Mouse (Mus musculus) embryonic facial prominence, embryonic 15.5 days (tissue): ENCODE results near the gene Adck1. TPM values are rescaled to one million over a fixed set of nuclear protein-coding genes. Genes with fewer than 3 reads are reported as not detected.

Experiments
- ATAC-seq: fragments of 200-750 bp; cut with Nextera tagmentation; 2 replicates; pipeline ENCODE4 v1.8.0; 2017; ENCODE audit warnings: low read depth, moderate TSS enrichment; ENCODE audit not compliant: insufficient number of reproducible peaks, low FRiP score, low TSS enrichment
- H3K27ac ChIP-seq: fragments of 300-500 bp; sonication (generic); replicated peaks from 2 replicates; pipeline ENCODE4 v1.5.1; 2015; ENCODE audit warnings: mild to moderate bottlenecking, inconsistent platforms
- H3K27me3 ChIP-seq: fragments of 300-500 bp; sonication (generic); 2 replicates; pipeline ENCODE4 v1.6.1; 2015; ENCODE audit warnings: inconsistent platforms
- H3K36me3 ChIP-seq: fragments of 300-500 bp; sonication (generic); 2 replicates; pipeline ENCODE4 v1.6.1; 2015; ENCODE audit warnings: mild to moderate bottlenecking, inconsistent platforms
- H3K4me1 ChIP-seq: fragments of 300-500 bp; sonication (generic); 2 replicates; pipeline ENCODE4 v1.6.1; 2015; ENCODE audit warnings: inconsistent platforms
- H3K4me2 ChIP-seq: fragments of 300-500 bp; sonication (generic); replicated peaks from 2 replicates; pipeline ENCODE4 v1.6.1; 2015; ENCODE audit warnings: mild to moderate bottlenecking, inconsistent platforms
- H3K4me3 ChIP-seq: fragments of 300-500 bp; sonication (generic); replicated peaks from 2 replicates; pipeline ENCODE4 v1.5.1; 2015; ENCODE audit warnings: mild to moderate bottlenecking, inconsistent platforms
- H3K9ac ChIP-seq: fragments of 300-500 bp; sonication (generic); 2 replicates; pipeline ENCODE4 v1.6.1; 2015; ENCODE audit warnings: inconsistent platforms
- H3K9me3 ChIP-seq: fragments of 300-500 bp; sonication (generic); replicated peaks from 2 replicates; pipeline ENCODE4 v1.6.1; 2016; ENCODE audit warnings: inconsistent platforms
- WGBS: fragments of 180-500 bp; shearing (Covaris S2); methylation state at CpG from one replicate; pipeline ENCODE4 v1.1.7; 2015; 5-methylcytosine and 5-hydroxymethylcytosine counted together
- polyA plus RNA-seq: library from polyadenylated mRNA; unstranded; fragments of >200 nt; fragmentation: Nextera tagmentation; extraction: Ambion mirVana; gene quantifications from 2 replicates; pipeline ENCODE4 v1.2.1, GENCODE M21; 2015

The Adck1 gene
- polyA plus RNA-seq, 1 experiment from 2014 or later = 19.1 TPM

DNA sequence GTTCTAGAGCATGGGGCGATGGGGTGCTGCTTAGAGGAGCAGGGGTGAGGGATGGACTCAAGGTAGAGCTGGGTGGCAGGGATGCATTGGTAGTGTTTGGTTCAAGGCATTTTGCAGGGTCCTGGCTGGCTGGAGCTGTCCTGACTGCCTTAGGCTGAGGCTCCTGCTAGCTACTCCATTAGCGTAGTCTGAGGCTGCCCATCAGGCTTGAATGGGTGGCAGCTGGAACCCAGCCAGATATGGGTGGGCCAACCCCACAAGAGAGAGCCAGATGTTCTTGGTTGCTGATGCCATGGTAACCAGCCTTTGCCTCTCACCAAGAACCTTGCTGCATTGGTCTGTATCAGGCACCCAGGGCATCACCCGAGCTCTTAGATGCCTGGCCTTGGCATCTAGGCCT is 66.6 kb downstream of the Adck1 start:
- H3K27me3 ChIP-seq = no peaks in the 10 kb centered on the region
- H3K36me3 ChIP-seq = no peaks in the 10 kb centered on the region
- H3K4me2 ChIP-seq = no peak overlapping the region
- peak; percentile 41 for ATAC-seq
- WGBS = 85% methylated on average over 3 of the region's 3 CpGs
- H3K27ac ChIP-seq = no peak overlapping the region
- no peaks in the 10 kb centered on the region for H3K9me3 ChIP-seq
- no peak overlapping the region for H3K9ac ChIP-seq
- no peak overlapping the region for H3K4me3 ChIP-seq
- H3K4me1 ChIP-seq = no peaks in the 10 kb centered on the region

DNA sequence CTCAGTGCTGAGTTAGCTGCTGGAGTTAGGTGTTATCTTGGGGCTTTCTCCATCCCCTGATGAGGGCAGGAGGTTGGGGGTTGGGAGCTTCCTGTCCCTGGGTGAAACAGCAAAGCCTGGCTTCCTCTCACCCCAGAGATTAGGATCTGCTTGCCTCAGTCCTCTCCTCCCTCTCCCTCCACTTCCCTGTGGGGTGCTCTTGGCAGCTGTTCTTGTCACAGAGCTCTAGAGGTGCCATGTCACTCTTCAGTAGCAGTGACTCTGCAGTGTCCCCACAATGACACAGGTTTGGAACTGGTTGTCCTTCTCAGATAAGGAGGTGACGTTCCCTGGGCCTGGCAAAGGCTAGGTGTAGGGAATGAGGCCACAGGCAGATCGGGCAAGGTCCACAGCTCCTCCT is 68.4 kb downstream of the Adck1 start:
- ATAC-seq = no peak
- H3K27ac ChIP-seq = no peak overlapping the region
- WGBS = 84% methylated on average over 2 of the region's 2 CpGs
- H3K4me1 ChIP-seq = no peaks in the 10 kb centered on the region
- no peak overlapping the region for H3K4me3 ChIP-seq
- no peak overlapping the region for H3K4me2 ChIP-seq
- H3K9me3 ChIP-seq = no peaks in the 10 kb centered on the region
- no peak overlapping the region for H3K9ac ChIP-seq
- no peaks in the 10 kb centered on the region for H3K27me3 ChIP-seq
- H3K36me3 ChIP-seq = no peaks in the 10 kb centered on the region

DNA sequence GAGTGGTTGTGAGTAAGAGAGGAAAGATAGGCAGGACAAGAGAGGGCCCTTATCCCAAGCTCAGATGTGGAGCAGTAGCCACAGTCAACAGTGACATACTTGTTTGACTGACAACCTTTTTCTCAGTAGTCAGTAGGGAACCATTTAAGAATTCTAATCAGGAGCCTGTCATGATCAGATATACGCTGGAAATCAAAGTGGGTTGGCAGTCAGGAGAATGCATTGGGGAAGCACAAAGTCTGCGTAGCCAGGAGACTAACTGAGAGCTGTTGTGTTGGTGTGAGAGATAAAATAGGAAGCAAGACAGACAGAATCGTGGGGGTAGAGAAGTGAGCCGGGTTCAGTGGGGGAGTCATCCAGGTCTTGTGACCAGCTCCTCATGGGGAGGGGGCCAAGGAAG is 71.9 kb downstream of the Adck1 start:
- no peak overlapping the region for H3K4me3 ChIP-seq
- H3K36me3 ChIP-seq = no peaks in the 10 kb centered on the region
- H3K27me3 ChIP-seq = no peaks in the 10 kb centered on the region
- H3K9me3 ChIP-seq = no peaks in the 10 kb centered on the region
- no peaks in the 10 kb centered on the region for H3K4me1 ChIP-seq
- no peak overlapping the region for H3K4me2 ChIP-seq
- no peak for ATAC-seq
- WGBS = 91% methylated on average over 4 of the region's 4 CpGs
- H3K27ac ChIP-seq = no peak overlapping the region
- no peak overlapping the region for H3K9ac ChIP-seq

DNA sequence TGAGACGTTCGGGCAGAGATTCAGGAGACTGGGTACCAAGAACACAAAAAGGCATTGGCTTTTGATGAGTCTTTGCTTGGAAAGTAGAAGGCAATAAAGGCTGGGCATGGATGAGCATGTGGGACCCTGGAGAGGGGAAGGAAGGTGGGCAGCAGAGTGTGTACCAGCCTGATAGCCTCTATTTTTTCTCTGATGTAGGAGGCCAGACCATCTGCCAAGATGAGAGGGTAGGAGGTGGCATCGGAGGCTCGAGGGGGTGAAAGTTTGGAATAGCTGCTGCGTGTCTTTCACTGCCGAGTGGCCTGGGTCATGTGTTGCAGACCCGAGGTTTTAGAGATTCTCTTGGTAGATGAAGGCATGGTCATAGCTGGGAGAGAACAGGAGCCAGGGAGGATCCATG is 72.8 kb downstream of the Adck1 start:
- H3K4me3 ChIP-seq = no peak overlapping the region
- H3K4me2 ChIP-seq = no peak overlapping the region
- H3K4me1 ChIP-seq = no peaks in the 10 kb centered on the region
- H3K9me3 ChIP-seq = no peaks in the 10 kb centered on the region
- no peak overlapping the region for H3K9ac ChIP-seq
- no peak overlapping the region for H3K27ac ChIP-seq
- no peaks in the 10 kb centered on the region for H3K27me3 ChIP-seq
- 92% methylated on average over 7 of the region's 7 CpGs for WGBS
- ATAC-seq = no peak
- H3K36me3 ChIP-seq = no peaks in the 10 kb centered on the region

DNA sequence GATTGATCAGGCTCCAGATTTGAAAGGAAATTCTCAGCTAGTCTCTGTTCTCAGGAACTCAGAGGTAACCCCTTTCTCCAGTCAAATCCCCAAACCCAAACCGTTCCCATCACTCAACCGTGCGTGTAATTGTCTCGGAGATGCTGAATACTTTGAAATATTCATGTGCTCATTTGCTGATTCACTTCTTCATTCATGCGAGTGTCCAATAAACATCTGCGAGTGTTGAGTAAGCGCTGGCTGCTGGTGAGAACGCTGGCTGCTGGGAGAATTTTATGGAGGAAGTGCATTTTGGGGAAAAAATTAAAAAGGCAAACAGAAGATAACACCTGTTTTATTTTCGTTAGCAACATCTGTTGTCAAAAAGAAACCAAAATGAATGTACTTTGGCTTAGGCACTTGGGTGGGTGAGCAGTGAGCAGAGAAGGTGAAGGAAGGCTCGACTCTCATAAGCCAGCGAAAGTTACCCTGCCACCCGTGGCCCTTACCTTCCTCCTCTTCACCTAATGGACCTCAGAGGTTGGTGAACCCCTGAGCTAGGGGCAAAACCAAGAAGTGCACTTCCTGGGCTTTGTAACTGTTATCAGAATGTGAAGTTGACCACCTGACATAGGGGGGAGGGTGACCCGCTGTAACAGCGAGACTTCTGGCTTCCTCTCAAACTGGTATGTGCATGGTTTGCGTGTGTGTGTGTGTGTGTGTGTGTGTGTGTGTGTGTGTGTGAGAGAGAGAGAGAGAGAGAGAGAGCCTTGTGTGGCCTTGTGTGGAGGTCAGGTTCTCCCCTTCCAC is 76.8 kb downstream of the Adck1 start:
- Histone ChIP-seq H3K27ac (no peak overlapping the region), H3K4me1 (0 out of 2 replicates have a peak, but pooled peaks cover 5% of the 10 kb centered on the region), H3K4me3 (no peak overlapping the region), H3K9ac (no peak overlapping the region), H3K27me3 (no peaks in the 10 kb centered on the region), H3K9me3 (no peaks in the 10 kb centered on the region), H3K4me2 (no peak overlapping the region), H3K36me3 (peaks cover 4% of the 10 kb centered on the region; the same call in 1 of the 2 replicates)
- ATAC-seq = no peak
- WGBS = 82% methylated on average over 15 of the region's 15 CpGs

DNA sequence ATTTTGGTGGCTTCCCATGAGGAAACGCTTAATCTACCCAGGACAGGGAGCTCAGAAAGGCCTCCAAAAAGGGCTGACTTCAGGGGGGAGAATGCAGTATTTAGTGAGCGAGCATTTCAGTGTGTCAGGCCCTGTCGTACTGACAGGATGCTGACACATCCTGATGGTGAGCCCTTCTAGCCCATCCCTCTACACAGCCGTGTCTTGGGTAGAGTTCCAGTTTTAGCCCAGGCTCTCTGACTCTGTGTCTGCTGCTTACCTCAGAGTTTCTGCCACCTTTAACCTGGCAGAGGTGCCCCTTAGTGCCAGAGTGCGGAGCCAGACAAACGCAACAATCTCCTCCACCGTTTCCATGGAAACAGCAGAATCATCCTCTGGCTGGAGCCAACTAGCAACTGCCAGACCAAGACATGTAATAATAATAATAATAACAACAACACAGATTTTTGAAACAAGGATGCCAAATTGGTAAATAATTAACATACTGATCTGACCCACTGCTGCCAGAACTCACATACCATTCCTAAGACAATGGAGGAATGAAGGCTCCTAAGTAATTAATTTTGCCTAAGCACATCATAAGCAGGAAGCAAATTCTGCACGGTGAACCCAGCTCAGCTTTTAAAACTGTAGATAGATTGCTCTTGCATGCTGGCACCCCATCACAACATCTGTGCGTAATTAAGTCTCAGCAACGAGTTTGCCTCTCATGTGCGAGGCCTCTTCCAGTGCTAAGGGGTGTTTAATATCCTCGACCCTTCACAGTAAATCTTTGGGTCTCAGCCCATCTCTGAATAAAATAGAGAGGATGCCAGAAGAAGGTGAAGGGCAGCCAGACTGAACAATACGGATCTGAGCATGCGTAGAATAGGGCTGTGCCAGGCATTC is 81.8 kb downstream of the Adck1 start:
- H3K27me3 ChIP-seq = no peaks in the 10 kb centered on the region
- no peak for ATAC-seq
- H3K4me2 ChIP-seq = no peak overlapping the region
- no peak overlapping the region for H3K4me3 ChIP-seq
- peaks cover 11% of the 10 kb centered on the region; the same call in 1 of the 2 replicates for H3K4me1 ChIP-seq
- H3K36me3 ChIP-seq = peaks cover 11% of the 10 kb centered on the region; the same call in 1 of the 2 replicates
- H3K27ac ChIP-seq = peak overlapping the region; percentile 24
- no peaks in the 10 kb centered on the region for H3K9me3 ChIP-seq
- no peak overlapping the region for H3K9ac ChIP-seq
- WGBS = 56% methylated on average over 14 of the region's 14 CpGs

DNA sequence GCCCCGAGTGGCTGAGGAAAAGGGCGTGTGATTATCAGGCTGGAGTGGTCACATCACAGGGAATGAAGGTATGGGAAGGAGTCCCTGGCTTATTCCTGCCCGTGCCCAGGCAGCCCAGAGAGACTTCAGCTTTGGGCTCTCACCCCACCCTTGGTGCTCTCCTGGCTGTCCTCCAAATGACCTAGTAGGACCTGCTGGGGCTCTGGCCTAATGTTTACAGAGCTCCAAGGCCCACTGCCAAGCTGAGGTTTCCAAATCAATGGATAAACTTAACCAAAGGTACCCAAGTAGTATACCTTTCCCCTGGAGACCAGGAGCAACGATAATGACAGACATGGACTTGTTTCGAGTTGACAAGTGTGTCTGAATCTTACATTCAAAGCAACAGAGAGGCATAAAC is 83.7 kb downstream of the Adck1 start:
- peaks cover 25% of the 10 kb centered on the region; the same call in 1 of the 2 replicates for H3K36me3 ChIP-seq
- H3K4me2 ChIP-seq = no peak overlapping the region
- no peak overlapping the region for H3K9ac ChIP-seq
- H3K9me3 ChIP-seq = no peaks in the 10 kb centered on the region
- no peak for ATAC-seq
- H3K27ac ChIP-seq = no peak overlapping the region
- peaks cover 11% of the 10 kb centered on the region; the same call in 1 of the 2 replicates for H3K4me1 ChIP-seq
- no peak overlapping the region for H3K4me3 ChIP-seq
- H3K27me3 ChIP-seq = no peaks in the 10 kb centered on the region
- 86% methylated on average over 5 of the region's 5 CpGs for WGBS

DNA sequence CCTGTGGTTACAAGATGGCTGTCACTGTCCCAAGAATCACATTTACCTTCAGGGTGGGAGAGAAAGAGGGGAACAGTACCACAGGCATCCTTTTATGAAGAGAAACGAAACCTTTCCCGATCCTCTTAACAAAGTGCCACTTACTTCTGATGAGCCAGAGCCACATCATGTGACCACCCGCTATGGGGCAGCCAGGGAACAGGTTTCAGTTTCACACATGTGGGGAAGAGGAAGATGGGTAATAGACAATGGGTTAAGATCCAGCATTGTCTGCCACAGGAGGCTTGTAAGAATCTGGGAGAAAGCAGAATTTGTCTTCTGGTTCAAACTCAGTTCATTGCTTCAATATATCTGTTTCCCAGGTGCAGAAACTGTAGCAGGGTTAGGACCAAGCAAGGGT is 85.1 kb downstream of the Adck1 start:
- no peak for ATAC-seq
- no peaks in the 10 kb centered on the region for H3K27me3 ChIP-seq
- WGBS = 73% methylated on average over 3 of the region's 3 CpGs
- no peaks in the 10 kb centered on the region for H3K9me3 ChIP-seq
- no peak overlapping the region for H3K4me2 ChIP-seq
- H3K9ac ChIP-seq = no peak overlapping the region
- no peak overlapping the region for H3K27ac ChIP-seq
- H3K4me3 ChIP-seq = no peak overlapping the region
- H3K4me1 ChIP-seq = peaks cover 11% of the 10 kb centered on the region; the same call in 1 of the 2 replicates
- peaks cover 29% of the 10 kb centered on the region; the same call in 1 of the 2 replicates for H3K36me3 ChIP-seq

DNA sequence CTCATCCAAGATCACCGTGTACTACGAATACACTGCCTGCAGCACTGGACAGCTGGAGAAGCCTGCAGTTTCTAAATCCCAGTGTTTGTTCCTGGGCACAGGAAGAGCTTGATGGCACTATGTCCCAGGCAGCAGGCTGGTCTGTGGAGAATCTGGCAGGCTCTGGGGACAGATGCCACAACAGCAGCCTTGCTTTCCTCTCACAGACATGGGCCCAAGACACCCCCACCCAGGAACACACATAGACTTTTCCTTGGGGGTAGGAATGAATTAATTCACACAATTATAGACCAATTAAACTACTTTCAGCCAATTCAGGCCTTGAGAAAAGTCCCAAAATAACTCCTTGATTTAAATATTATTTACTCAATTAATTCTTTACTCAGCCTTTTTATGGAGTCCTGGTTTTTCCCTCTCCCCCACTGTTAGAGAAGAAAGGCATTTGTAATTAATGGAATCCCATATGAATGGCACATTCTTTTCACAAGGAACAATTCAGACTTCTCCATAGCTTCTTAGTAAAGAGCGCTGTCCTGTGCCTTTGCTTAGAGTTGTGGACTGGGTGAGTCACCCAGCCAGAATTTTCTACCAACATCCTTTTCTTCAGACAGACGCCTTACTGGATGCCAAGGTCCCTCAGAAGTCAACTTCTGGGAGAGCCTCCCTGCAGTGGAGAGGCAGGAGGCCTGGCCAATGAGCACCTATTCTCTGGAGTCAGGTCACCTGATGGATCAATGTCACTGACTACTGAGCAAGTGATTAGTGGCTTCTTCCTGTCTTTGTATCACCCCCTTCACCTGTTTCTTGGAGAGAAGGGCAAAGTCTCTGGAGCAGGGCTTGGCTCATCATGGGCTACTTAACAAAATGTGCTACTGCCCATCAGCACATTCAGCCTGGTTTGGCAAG is 90.6 kb downstream of the Adck1 start:
- no peak for ATAC-seq
- H3K27me3 ChIP-seq = no peaks in the 10 kb centered on the region
- H3K4me1 ChIP-seq = no peaks in the 10 kb centered on the region
- 79% methylated on average over 4 of the region's 4 CpGs for WGBS
- no peak overlapping the region for H3K9ac ChIP-seq
- H3K36me3 ChIP-seq = peaks cover 25% of the 10 kb centered on the region; the same call in 1 of the 2 replicates
- no peaks in the 10 kb centered on the region for H3K9me3 ChIP-seq
- no peak overlapping the region for H3K27ac ChIP-seq
- no peak overlapping the region for H3K4me3 ChIP-seq
- no peak overlapping the region for H3K4me2 ChIP-seq

DNA sequence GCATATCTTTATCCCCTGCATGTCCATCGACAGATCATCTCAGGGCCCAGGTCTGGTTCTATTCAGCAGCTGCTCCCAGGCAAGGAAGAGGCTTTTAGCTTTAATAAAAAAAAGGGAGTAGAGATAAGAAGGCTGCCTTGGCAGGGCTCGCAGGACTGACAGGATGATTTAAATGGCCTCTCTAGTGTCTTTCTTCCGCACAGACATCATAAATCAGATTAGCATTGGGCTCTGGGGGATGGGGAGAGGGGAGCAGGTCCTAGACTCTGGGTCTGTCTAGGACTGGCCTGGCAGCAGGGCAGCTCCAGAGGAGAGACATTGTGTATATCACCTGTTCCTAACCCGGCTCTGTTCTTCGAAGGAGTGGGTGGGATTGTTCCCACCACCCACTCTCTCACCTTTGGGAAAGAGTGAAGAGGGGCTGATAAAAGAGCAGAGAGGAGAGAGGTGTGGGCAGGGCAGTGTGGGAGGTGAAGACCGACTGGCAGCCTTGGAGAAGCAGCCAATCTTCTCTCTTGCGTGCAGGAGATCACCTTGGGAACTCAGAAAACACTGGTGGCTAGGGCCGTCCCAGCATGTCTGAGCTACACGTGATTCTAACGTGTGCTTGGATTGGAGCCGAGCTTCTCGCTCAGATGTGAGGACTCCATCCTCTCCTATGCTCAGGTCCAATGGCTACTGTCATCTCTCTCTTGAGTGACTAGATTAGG is 94.5 kb downstream of the Adck1 start:
- H3K27me3 ChIP-seq = no peaks in the 10 kb centered on the region
- H3K36me3 ChIP-seq = peaks cover 6% of the 10 kb centered on the region; the same call in 1 of the 2 replicates
- no peak overlapping the region for H3K4me2 ChIP-seq
- no peak overlapping the region for H3K4me3 ChIP-seq
- no peak overlapping the region for H3K9ac ChIP-seq
- no peak overlapping the region for H3K27ac ChIP-seq
- ATAC-seq = no peak
- H3K9me3 ChIP-seq = no peaks in the 10 kb centered on the region
- H3K4me1 ChIP-seq = no peaks in the 10 kb centered on the region
- 86% methylated on average over 12 of the region's 12 CpGs for WGBS
